Mouse (Mus musculus) liver, embryonic 14.5 days (tissue): ENCODE data around the gene Atg2b. TPM values are rescaled to one million over a fixed set of nuclear protein-coding genes. Genes with fewer than 3 reads are reported as not detected.

Experiments used
- ATAC-seq: fragments of 200-750 bp; cut with Nextera tagmentation; 2 replicates; pipeline ENCODE4 v1.8.0; 2017; ENCODE audit warnings: moderate number of reproducible peaks, mild to moderate bottlenecking, moderate library complexity; ENCODE audit not compliant: insufficient read depth
- DNase-seq, 3 experiments: peaks; one replicate each; pipeline ENCODE4 v3.0.0-alpha.2; 2012 to 2013; ENCODE audit warnings: low read depth in 3 of 3, low spot score in 3 of 3
- H3K27ac ChIP-seq: fragments of 300-500 bp; sonication (generic); 2 replicates; pipeline ENCODE4 v1.5.1; 2014; ENCODE audit warnings: moderate library complexity, mild to moderate bottlenecking, control low read depth, inconsistent platforms
- H3K27me3 ChIP-seq: fragments of 300-500 bp; sonication (generic); 2 replicates; pipeline ENCODE4 v1.6.1; 2014; ENCODE audit warnings: mild to moderate bottlenecking, low read length, moderate library complexity; ENCODE audit not compliant: control insufficient read depth, insufficient read depth
- H3K36me3 ChIP-seq: fragments of 300-500 bp; sonication (generic); replicated peaks from 2 replicates; pipeline ENCODE4 v1.6.1; 2014; ENCODE audit warnings: low read depth; ENCODE audit not compliant: control insufficient read depth, insufficient read depth
- H3K4me1 ChIP-seq, 2 experiments: fragments of 200-500 bp in 1 of 2; fragments of 300-500 bp in 1 of 2; sonication (generic) in 1 of 2; replicated peaks; 2 replicates each; pipeline ENCODE4 v1.6.1; 2012 to 2014; ENCODE audit warnings: antibody characterized with exemption in 1 of 2, inconsistent platforms in 1 of 2, low read length in 1 of 2; ENCODE audit not compliant: control insufficient read depth in 2 of 2, insufficient read depth in 2 of 2
- H3K4me2 ChIP-seq: fragments of 300-500 bp; sonication (generic); 2 replicates; pipeline ENCODE4 v1.6.1; 2014; ENCODE audit warnings: low read depth, mild to moderate bottlenecking, control low read depth, moderate library complexity
- H3K4me3 ChIP-seq, 2 experiments: fragments of 200-500 bp in 1 of 2; fragments of 300-500 bp in 1 of 2; sonication (generic) in 1 of 2; 2 replicates each; pipeline ENCODE4 v1.5.1; 2012 to 2014; ENCODE audit warnings: low read depth in 2 of 2, low read length in 2 of 2, mild to moderate bottlenecking in 2 of 2, control low read depth in 1 of 2, inconsistent platforms in 1 of 2, moderate library complexity in 1 of 2; ENCODE audit not compliant: insufficient read depth in 1 of 2
- H3K9ac ChIP-seq: fragments of 300-500 bp; sonication (generic); replicated peaks from 2 replicates; pipeline ENCODE4 v1.6.1; 2014; ENCODE audit warnings: mild to moderate bottlenecking, control low read depth, moderate library complexity
- H3K9me3 ChIP-seq: fragments of 300-500 bp; sonication (generic); 2 replicates; pipeline ENCODE4 v1.6.1; 2016; ENCODE audit warnings: low read length, mixed read lengths; ENCODE audit not compliant: control insufficient read depth
- CTCF ChIP-seq: IDR thresholded peaks from 2 replicates; pipeline ENCODE4 v1.5.1; 2016; ENCODE audit warnings: antibody characterized with exemption, low read depth, control low read depth
- EP300 ChIP-seq: IDR thresholded peaks from 2 replicates; pipeline ENCODE4 v1.6.1; 2016; ENCODE audit warnings: antibody characterized with exemption, low read depth
- WGBS: fragments of 180-500 bp; shearing (Covaris S2); extraction: QIAGEN DNeasy Blood & Tissue Kit; methylation state at CpG from one replicate; pipeline ENCODE4 v1.1.7; 2014; ENCODE audit not compliant: insufficient replicate concordance; 5-methylcytosine and 5-hydroxymethylcytosine counted together
- polyA plus RNA-seq, 2 experiments: library from polyadenylated mRNA; depleted of rRNA in 1 of 2; stranded (reverse) in 1 of 2; unstranded in 1 of 2; fragments of >200 nt; fragmentation: Nextera tagmentation in 1 of 2; extraction: Ambion mirVana in 1 of 2; gene quantifications; 2 replicates each; pipeline versions ENCODE4 v1.2.1 to v1.2.3; 2012 to 2014

Gene Atg2b
- polyA plus RNA-seq, 2 experiments: 6.6 to 13.3 TPM

DNA sequence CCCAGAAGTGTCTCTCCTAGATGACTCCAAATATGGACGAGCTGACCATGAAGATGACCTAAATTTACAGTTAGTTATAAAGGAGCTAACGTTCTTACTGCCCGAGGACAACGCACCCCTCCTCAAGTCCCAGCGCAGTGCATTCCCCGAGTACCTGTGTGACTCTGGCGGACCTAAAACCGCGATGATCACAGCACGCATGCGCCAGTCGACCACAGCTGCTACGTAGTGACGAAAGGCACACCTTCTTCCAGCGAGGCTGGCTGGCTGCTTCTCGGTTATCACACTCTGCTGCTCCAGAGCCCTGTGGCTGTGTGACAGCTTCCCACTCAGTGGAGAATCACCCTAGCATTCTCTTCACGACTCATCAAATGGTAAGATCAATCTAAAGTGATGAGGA lies 33.6 kb upstream of the Atg2b start:
- WGBS: 47% methylated on average over 17 of the region's 17 CpGs
- Histone ChIP-seq H3K27ac (no peak overlapping the region), H3K4me1 (peaks cover 0 to 5% of the 10 kb centered on the region in 2 experiments; a peak in 2 of 4 replicates), H3K4me2 (peak overlapping the region; percentile 40), H3K4me3 (peak overlapping the region in 1 of 2 experiments; percentile 21; a peak in 2 of 4 replicates), H3K36me3 (no peaks in the 10 kb centered on the region), H3K27me3 (no peaks in the 10 kb centered on the region), H3K9ac (no peak overlapping the region), H3K9me3 (no peaks in the 10 kb centered on the region)
- DNase-seq (peak in 1 of 3 experiments; percentile 40), ATAC-seq (peak; percentile 66)
- no peak for TF ChIP-seq CTCF
- TF ChIP-seq EP300: no peak

DNA sequence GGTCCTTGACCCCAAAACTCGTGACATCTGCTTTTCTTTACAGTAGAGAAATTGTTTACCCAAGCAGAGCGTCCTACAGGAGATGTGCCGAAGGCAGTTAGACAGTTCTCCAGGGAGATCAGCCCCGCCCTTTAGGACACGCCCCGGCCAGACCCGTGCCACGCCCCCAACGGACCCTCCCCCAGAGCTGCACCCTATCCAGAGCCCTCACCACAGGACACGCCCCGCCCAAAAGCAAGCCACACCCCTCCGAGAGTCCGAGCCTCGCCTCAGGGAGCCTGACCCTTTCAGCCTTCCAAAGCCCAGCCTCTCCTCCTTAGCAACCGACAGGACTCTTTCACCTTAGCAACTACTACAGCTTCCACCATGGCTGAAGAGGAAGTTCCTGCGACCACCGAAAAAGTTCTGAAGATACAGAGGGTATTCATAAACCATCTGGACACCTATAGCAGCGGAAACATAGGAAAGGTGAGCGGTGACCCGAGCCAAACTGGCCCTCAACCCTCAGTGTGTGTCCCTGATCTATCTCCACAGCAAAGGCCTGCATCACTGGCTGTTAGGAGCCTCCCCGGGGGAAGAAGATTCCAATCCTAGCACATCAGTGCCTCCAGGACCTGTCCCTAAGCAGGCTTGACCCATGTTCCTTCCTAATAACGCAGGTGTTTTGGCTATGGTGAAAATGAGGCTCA lies 20.9 kb upstream of the Atg2b start, which contains the start of gene Ak7:
Gene Ak7 (plus strand): TSS at position 178 of the 689 bp plus-strand sequence.
- TF ChIP-seq CTCF (no peak), EP300 (no peak)
- DNase-seq (peak; percentile 70 to 78 (median 75)), ATAC-seq (peak; percentile 98)
- no peaks in the 10 kb centered on the region for H3K9me3 ChIP-seq
- peak within 1 kb of the TSS; percentile 70 for H3K4me2 ChIP-seq
- peaks cover 5 to 9% of the 10 kb centered on the region in 2 experiments for H3K4me1 ChIP-seq
- H3K9ac ChIP-seq: 0 out of 2 replicates have a peak within 1 kb of the TSS, but pooled peaks have one; percentile 11
- H3K27me3 ChIP-seq: no peaks in the 10 kb centered on the region
- peak within 1 kb of the TSS in 1 of 2 experiments; percentile 17; a peak in 1 of 4 replicates for H3K4me3 ChIP-seq
- H3K27ac ChIP-seq: no peak within 1 kb of the TSS
- WGBS: 10% methylated on average over 22 of the region's 22 CpGs
- H3K36me3 ChIP-seq: no peaks in the 10 kb centered on the region

DNA sequence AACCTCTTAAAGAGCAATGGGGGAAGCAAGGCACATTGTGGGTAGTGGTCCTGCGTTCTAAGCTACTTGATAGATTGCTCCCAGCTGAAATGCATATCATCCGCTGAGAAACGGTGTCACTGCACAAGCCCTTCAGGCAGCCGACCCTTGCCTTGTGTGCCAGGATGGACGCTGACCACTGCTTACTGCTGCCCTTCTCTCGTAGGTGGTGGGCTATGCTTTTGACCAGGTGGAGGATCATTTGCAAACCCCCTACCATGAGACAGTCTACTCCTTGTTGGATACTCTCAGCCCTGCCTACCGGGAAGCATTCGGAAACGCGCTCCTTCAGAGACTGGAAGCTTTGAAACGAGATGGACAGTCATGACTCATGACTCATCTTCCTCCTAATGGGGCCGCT lies 15.4 kb upstream of the Atg2b start:
- H3K27ac ChIP-seq: no peak overlapping the region
- H3K4me1 ChIP-seq: peaks cover 3 to 5% of the 10 kb centered on the region in 2 experiments
- no peak overlapping the region for H3K4me3 ChIP-seq
- no peaks in the 10 kb centered on the region for H3K9me3 ChIP-seq
- H3K27me3 ChIP-seq: no peaks in the 10 kb centered on the region
- H3K4me2 ChIP-seq: no peak overlapping the region
- TF ChIP-seq EP300 (no peak), CTCF (no peak)
- ATAC-seq (no peak), DNase-seq (no peak)
- no peak overlapping the region for H3K9ac ChIP-seq
- no peaks in the 10 kb centered on the region for H3K36me3 ChIP-seq
- 83% methylated on average over 12 of the region's 12 CpGs for WGBS

DNA sequence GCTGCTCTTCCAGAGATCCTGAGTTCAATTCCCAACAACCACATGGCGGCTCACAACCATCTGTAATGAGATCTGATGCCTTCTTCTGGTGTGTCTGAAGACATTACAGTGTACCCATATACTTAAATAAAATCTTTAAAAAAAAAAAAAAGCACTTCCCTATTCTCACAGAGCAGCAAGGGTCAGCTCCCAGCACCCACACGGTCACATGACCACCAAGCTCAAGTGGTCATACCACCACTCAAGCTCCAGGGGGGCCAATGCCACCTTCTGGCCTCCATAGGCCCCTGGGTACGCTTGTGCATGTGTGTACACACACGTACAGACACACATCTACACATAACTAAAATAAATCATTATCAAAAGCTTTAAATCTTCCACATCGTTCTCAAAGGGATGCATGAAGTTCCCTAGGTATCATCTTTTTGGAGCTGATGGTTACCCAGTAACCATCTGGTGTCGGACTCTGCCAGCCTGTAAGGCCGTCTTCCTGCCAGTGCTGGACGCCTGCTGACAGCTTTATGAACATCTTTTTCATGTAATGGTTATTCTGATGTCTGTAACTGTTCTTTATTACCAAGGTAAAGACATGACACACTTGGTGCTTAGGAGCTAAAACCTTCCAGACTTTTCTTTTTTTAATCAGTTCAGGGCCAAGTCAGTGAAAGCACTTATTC lies 12.2 kb upstream of the Atg2b start:
- H3K27me3 ChIP-seq: no peaks in the 10 kb centered on the region
- H3K4me3 ChIP-seq: no peak overlapping the region
- no peak for ATAC-seq
- no peak overlapping the region for H3K4me2 ChIP-seq
- no peaks in the 10 kb centered on the region for H3K9me3 ChIP-seq
- H3K4me1 ChIP-seq: no peaks in the 10 kb centered on the region
- no peak for DNase-seq
- no peak overlapping the region for H3K9ac ChIP-seq
- no peak overlapping the region for H3K27ac ChIP-seq
- 69% methylated on average over 8 of the region's 8 CpGs for whole genome bisulfite sequencing
- TF ChIP-seq CTCF (no peak), EP300 (no peak)
- H3K36me3 ChIP-seq: no peaks in the 10 kb centered on the region

DNA sequence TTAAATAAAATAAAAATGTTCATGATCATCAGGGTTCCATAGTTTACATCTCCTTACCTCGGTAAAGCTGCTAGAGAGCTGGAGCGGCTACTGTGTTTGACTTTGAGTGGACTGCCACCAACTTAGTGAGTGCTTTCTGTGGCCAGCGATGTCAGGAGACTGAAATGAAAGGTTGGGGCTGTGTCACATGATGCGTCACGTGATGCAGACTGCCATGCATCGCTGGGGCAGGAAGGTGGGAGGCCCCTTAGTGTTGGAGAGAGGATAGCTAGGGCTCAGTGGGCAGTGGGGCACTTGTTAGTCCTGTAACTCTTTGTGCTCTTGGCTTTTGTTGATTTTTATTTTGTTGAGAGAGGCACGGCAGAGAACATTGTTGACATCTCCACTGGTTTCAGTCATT lies 10.8 kb upstream of the Atg2b start:
- Histone ChIP-seq H3K9ac (no peak overlapping the region), H3K4me2 (no peak overlapping the region), H3K27ac (no peak overlapping the region), H3K9me3 (no peaks in the 10 kb centered on the region), H3K4me1 (no peaks in the 10 kb centered on the region), H3K27me3 (no peaks in the 10 kb centered on the region), H3K4me3 (no peak overlapping the region), H3K36me3 (no peaks in the 10 kb centered on the region)
- no peak for ATAC-seq
- 76% methylated on average over 7 of the region's 7 CpGs for WGBS
- DNase-seq: no peak
- TF ChIP-seq CTCF: no peak
- no peak for TF ChIP-seq EP300
